Mouse (Mus musculus) sigmoid colon, adult 10 weeks (tissue): ENCODE measurements around the gene Phldb2. TPM values are rescaled to one million over a fixed set of nuclear protein-coding genes. Genes with fewer than 3 reads are reported as not detected.

Experiments
- polyA plus RNA-seq: library from polyadenylated mRNA; stranded (reverse); fragments of 350-450 nt; fragmentation: Illumina TruSeq; extraction: RNeasy Lipid Tissue Mini Kit (QIAGEN cat#74804); gene quantifications from one replicate; pipeline ENCODE4 v1.2.3, GENCODE M21; 2014; ENCODE audit warnings: low read depth, low replicate concordance

The Phldb2 gene
- 25.6 TPM for polyA plus RNA-seq

GRCm38 (mm10) chr16:45953394-45953793 lies at the start of gene Phldb2:
TSS of gene Phldb2 (minus strand) at chr16:45953598.

GRCm38 (mm10) chr16:45742615-45743476 lies 210.6 kb downstream of the Phldb2 start, which contains the start of gene Abhd10:
TSS of gene Abhd10 (minus strand) at chr16:45742955.

GRCm38 (mm10) chr16:45724061-45724741 lies 229.2 kb downstream of the Phldb2 start, which contains the start of gene Tagln3:
TSS of gene Tagln3 (minus strand) at chr16:45724608.

Other genes with a start within 250 kb of the Phldb2 start
- gene Tagln3, start 229.0 kb downstream of the Phldb2 start, polyA plus RNA-seq: 0.73 TPM
- 21.9 TPM for gene Abhd10, start 210.6 kb downstream of the Phldb2 start, polyA plus RNA-seq
- 9.9 TPM for gene Plcxd2, start 56.6 kb upstream of the Phldb2 start, polyA plus RNA-seq
- gene Cd96, start 166.7 kb upstream of the Phldb2 start, polyA plus RNA-seq: 1.4 TPM
- gene Gm4737, start 201.5 kb upstream of the Phldb2 start, polyA plus RNA-seq: 7.3 TPM